Mouse (Mus musculus): ENCODE results near the gene Ptprg.

DNA sequence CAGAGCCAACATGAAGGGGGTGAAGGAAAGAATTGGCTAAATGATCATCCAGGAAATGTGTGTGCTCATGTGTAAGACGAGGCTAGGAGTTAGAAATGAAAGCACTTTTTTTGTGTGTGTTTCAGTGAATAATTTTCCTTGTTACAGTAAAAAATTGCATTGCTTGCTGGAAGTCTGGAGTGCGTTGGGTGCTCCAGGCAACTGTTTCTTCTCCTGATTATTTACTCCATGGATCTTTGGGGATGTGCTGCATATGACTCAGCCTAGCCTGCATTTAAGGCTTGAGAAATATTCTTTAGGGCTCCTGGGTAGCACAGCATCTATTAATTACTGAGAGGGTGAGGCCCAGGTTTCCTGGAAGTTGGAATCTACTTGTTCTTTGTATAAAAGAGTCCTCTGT is 435.6 kb downstream of the Ptprg start:
- TF ChIP-seq CTCF (IDR thresholded peaks at IDR 0.05) (no peak), EP300 (IDR thresholded peaks at IDR 0.05; ENCODE audit: insufficient read depth, low read depth, low read length) (no peak), POLR2A (IDR thresholded peaks at IDR 0.05; ENCODE audit: insufficient read depth, low read depth, low read length) (no peak)
